Mouse (Mus musculus): ENCODE results near the gene Stxbp3.
"Not testable (repeated sequence)": the region's sequence is repeated elsewhere in the genome, so short reads cannot be mapped to it uniquely, and the experiment has no call there.

The Stxbp3 gene

GRCm38 (mm10) chr3:108857714-108858113 lies 17.4 kb upstream of the Stxbp3 start:
- DNase-seq (ENCODE audit: extremely low spot score, low read depth, low spot score) = no peak

DNA sequence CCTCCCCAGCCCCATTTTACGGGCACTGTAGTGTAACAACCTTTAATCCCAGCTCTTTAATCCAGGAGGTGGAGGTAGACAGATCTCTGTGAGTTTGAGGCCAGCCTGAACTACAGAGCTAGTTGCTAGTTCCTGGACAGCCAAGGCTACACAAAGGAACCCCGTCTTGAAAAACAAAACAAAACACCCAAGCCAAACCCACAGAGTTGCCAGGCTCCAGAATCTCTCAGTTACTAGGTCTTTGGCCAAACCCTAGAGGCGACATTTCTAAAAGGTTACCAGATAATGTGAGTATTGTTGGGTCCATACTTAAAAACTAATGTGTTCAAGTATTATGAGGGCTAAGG lies 16.8 kb upstream of the Stxbp3 start:
- no peak for DNase-seq (ENCODE audit: extremely low spot score, low read depth, low spot score)

GRCm38 (mm10) chr3:108856386-108857123 lies 16.2 kb upstream of the Stxbp3 start:
- DNase-seq (ENCODE audit: extremely low spot score, low read depth, low spot score) = no peak

GRCm38 (mm10) chr3:108855864-108856263 lies 15.5 kb upstream of the Stxbp3 start:
- DNase-seq (ENCODE audit: extremely low spot score, low read depth, low spot score) = no peak

GRCm38 (mm10) chr3:108855371-108855770 lies 15.0 kb upstream of the Stxbp3 start:
- DNase-seq (ENCODE audit: extremely low spot score, low read depth, low spot score) = no peak

DNA sequence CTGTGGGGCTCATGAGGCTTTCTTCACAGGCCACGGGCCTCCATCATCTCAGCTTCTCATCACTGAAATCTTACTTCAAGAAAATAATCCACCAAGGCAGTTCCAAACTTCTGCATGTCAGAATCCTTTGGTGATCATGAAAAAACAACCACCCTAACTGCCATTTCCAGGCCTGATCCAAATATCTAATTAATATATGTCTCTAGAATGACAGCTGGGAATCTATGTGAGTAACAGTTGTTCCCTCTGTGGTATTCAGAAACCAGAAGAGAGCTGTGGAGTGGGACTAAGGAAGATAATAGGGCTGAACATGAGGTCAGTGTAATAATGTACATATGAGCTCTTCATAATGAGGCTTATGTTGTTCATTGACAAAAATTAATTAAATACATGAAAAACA lies 12.9 kb upstream of the Stxbp3 start:
- DNase-seq (ENCODE audit: extremely low spot score, low read depth, low spot score) = no peak

GRCm38 (mm10) chr3:108851996-108852697 lies 11.8 kb upstream of the Stxbp3 start:
- no peak for DNase-seq (ENCODE audit: extremely low spot score, low read depth, low spot score)

GRCm38 (mm10) chr3:108851554-108851953 lies 11.2 kb upstream of the Stxbp3 start:
- no peak for DNase-seq (ENCODE audit: extremely low spot score, low read depth, low spot score)

GRCm38 (mm10) chr3:108851075-108851474 lies 10.7 kb upstream of the Stxbp3 start:
- no peak for DNase-seq (ENCODE audit: extremely low spot score, low read depth, low spot score)

DNA sequence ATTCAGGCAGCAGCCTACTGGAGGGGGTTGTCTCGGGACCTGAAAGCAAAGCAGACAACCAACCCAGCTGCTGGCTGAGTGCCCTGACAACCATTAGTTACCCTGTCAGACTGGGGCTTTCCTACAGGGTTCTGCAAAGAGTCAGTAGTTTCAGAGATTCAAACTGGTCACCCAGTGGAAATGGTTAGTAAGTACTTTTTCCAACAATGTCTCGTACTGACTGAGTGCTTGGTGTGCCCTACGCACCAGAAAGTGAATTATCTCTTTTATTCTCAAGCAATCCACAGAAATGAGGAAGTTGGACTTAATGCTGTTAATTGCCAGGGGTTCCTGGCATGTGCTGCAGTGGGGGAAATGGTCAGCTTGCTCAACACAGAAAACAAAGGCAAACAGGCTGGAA lies 10.2 kb upstream of the Stxbp3 start:
- no peak for DNase-seq (ENCODE audit: extremely low spot score, low read depth, low spot score)

DNA sequence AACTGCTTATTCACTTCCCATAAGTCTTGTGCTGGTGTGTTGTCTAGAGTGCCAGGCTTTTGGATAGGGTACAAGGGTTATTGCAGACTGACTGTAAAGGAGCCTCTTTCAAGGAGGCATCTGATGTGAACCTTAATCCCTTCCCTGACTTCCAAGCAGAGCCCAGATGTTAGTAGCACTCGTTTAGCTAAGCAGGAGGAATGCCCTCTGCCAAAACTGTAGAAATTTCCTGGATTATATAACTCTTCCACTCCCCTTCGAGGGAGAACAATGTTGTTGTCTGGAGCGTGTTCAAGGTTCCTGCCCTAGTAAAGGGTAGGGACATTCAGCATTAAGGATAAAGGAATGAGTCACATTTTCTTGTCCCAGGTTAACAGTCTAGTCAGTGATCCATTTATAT lies 6.3 kb upstream of the Stxbp3 start:
- DNase-seq (ENCODE audit: extremely low spot score, low read depth, low spot score) = no peak

DNA sequence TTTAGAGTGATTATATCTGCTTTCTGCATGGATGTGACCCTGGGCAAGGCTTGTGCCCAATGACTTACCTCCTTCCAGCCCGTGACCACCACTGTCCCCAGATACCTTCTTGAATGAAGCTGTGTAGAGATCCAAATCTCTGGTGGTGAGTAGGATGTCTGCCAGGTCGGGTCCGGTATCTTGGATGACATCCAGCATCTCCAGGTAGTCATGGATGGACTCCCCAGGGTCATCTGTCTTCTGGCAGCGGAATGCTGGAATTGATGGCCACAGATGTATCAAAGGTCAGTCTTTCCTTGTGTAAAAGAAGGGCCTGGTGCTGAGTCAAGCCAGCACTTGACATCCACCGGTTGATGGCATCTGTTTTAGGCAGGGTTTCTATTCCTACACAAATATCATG lies 4.2 kb upstream of the Stxbp3 start:
- DNase-seq (ENCODE audit: extremely low spot score, low read depth, low spot score) = no peak

GRCm38 (mm10) chr3:108844026-108844425 lies 3.7 kb upstream of the Stxbp3 start:
- DNase-seq (ENCODE audit: extremely low spot score, low read depth, low spot score) = no peak

- DNase-seq (ENCODE audit: extremely low spot score, low read depth, low spot score) = no peak
Observed at GRCm38 (mm10) chr3:108840716-108841054, 359 bp upstream of the Stxbp3 start.

GRCm38 (mm10) chr3:108839647-108839999 lies 703 bp downstream of the Stxbp3 start:
- no peak for DNase-seq (ENCODE audit: extremely low spot score, low read depth, low spot score)

- DNase-seq (ENCODE audit: extremely low spot score, low read depth, low spot score) = no peak
Observed at GRCm38 (mm10) chr3:108838980-108839379, 1.3 kb downstream of the Stxbp3 start.

- DNase-seq (ENCODE audit: extremely low spot score, low read depth, low spot score) = no peak
Observed at GRCm38 (mm10) chr3:108836931-108837330, 3.4 kb downstream of the Stxbp3 start.

- not testable (repeated sequence) for DNase-seq (ENCODE audit: extremely low spot score, low read depth, low spot score)
Observed at GRCm38 (mm10) chr3:108833717-108834116, 6.6 kb downstream of the Stxbp3 start.

- no peak for DNase-seq (ENCODE audit: extremely low spot score, low read depth, low spot score)
Observed at GRCm38 (mm10) chr3:108831750-108832149, 8.6 kb downstream of the Stxbp3 start.

DNA sequence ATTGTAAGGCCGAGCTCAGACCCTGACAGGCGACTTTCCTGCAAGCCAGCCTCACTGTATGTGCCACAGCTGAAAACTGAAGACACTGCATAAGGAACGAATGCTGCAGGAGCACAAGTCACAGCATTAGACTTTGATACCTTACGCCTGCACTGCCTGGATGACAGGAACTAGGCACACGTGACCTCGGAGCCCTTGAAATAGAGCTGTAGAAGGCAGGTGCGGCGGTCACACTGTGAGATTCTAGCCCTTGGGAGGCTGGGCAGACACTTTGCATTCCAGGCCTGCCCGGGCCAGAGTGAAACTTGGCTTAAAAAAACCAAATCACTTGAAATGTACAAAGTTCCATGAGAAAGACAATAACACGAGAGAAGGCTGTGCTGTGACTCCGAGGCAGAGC lies 9.8 kb downstream of the Stxbp3 start:
- no peak for DNase-seq (ENCODE audit: extremely low spot score, low read depth, low spot score)

GRCm38 (mm10) chr3:108815631-108816030 lies 24.7 kb downstream of the Stxbp3 start:
- no peak for DNase-seq (ENCODE audit: extremely low spot score, low read depth, low spot score)

DNA sequence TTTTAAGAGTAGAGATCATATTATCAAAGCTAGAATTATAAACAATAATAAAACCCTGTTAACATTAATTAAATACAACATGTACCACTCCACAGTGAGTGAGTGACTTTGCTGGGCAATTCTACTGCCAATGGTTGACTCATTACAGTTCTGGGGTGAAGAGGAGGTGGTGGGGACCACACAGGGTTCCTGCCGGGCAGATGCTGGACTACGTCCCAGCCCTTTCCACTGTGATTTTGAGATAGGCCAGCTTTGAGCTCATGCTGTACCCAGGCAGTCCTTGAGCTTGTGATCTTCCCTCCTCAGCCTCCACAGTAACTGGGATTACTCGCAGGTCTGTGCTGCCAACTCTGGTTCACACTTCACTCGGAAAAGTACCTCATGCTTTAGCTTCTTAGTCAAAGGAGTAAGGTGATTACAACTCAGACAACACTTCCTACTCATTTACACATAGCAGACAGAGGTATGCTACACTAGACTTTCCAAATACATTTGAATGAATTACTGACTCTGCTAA lies 29.5 kb downstream of the Stxbp3 start:
- DNase-seq (ENCODE audit: extremely low spot score, low read depth, low spot score) = no peak

GRCm38 (mm10) chr3:108805622-108806021 lies 34.7 kb downstream of the Stxbp3 start:
- no peak for DNase-seq (ENCODE audit: extremely low spot score, low read depth, low spot score)

Measured in hindlimb bud, embryonic 11.5 days (tissue).